Mouse (Mus musculus): ENCODE results near the gene Wrap73.

The Wrap73 gene

DNA sequence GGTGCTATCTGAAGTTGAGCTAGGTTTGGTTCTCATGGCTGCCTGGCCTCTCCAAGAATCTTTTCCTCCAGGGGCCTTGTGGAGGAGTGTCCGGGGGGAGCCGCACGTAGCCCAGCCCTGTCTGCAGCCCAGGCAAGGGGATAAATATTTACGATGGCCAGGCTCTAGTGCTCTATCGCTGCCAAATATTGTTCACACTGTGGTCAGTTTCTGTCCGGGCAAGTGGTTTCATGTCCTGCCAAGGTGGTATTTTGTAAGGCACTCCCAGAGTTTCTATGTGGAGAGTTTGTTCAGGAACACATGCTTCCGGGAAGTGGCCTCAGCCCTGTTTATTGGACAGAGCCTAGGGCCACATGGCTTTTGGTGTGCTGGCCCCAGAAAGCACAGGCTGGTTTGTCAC, 38.8 kb downstream of the Wrap73 start:
- DNase-seq (ENCODE audit: extremely low spot score, low read depth, low spot score) = no peak

DNA sequence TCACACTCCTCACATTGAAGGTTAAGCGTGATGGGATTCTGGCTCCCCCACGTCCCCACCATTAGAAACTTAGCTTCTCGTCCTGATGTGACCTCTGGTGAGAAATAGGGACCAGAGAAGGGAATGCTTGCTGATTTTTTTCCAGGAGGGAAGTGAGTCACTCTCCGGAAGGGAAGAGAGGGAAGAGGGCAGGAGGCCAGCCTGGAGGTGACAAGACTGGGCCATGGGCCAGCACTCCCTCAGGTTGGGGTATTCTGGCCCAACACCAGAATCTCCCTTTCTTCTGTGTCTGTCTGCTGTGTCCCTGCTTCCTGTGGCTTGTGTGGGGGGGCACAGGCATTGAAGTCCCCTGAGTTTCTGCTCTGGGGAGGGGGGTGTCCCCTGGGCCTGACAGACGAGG, 41.4 kb downstream of the Wrap73 start:
- DNase-seq (ENCODE audit: extremely low spot score, low read depth, low spot score) = no peak

DNA sequence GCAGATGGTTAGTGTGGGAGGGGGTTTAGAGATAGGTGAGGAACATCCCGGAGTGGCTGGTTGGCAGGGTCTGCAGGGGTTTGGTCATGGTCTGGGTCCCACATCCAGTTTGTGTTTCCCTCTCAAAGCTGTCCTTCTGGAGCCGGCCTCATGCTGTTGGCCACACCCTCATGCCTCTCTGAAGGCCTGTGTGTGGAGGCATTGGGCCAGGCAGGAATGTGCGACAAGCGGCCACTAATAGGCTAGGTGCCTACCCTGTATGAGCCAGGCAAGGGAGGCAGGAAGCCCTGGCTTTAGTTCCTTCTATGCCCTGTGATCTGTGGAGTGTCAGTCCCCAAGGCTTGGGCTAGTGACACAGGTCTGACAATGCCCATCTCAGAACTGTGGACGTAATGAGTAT, 42.8 kb downstream of the Wrap73 start:
- no peak for DNase-seq (ENCODE audit: extremely low spot score, low read depth, low spot score)

DNA sequence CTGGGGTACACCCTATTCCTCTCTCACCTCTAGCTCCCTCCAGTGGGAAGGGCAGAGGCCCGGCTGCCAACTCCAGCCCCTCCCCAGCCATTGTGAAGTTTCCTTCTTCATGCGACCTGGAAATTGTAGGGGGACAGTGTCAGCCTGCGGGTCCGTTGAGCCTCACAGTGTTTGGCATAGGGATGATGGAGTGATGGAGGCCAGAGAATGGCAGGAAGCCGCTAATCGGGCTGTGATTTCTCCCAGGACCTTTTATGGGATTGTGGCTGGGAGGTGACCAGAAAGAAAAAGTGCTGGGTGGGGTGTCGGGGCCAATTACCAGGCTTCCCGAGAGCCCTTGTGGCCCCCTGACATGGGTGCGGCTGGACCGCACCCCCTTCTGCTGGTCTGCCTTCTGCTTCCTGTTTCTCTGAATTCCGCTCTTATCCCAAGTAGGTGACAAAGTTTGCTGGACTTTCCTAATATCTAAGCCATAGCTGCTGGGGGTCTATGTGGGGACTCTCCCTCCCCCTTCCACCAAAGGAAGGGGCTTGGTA, 43.9 kb downstream of the Wrap73 start:
- DNase-seq (ENCODE audit: extremely low spot score, low read depth, low spot score) = no peak

DNA sequence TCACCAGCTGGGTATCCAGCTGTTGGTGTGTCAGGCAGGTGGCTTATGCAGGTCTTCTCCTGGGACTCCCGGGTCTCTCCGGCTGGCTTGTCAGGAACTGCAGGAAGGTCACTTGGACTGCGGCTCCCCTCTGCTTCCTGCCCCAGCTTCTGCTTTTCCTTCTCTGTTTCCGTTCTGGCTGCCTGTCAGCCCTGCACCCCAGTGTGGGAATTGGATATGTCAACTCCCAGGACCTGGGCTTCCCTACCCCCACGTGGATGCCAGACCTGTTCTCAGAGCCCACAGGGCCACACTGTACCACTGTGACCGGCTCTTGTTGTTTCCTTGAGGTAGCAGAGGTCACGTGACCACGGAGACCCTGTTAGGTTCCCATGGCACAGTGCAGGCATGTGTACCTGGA, 46.8 kb downstream of the Wrap73 start:
- no peak for DNase-seq (ENCODE audit: extremely low spot score, low read depth, low spot score)

DNA sequence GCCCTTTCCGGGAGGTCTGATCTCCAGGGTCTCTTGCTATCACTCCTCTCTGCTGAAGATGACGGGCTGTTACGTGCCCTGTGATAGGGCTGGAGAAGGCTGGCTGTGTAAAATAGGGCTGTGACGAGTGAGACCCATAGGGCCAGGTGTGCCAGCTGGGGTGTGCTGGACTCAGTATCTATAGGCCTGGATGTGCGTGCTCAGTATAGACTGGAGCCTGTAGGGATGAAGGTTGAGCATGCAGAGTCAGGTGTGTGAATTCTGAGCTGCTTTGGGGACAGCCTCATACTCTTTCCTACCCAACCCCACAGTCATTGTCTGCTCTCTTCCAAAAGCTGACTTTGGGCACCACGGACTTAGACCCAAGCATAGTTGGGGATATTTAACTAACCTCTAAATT, 55.8 kb downstream of the Wrap73 start:
- no peak for DNase-seq (ENCODE audit: extremely low spot score, low read depth, low spot score)

DNA sequence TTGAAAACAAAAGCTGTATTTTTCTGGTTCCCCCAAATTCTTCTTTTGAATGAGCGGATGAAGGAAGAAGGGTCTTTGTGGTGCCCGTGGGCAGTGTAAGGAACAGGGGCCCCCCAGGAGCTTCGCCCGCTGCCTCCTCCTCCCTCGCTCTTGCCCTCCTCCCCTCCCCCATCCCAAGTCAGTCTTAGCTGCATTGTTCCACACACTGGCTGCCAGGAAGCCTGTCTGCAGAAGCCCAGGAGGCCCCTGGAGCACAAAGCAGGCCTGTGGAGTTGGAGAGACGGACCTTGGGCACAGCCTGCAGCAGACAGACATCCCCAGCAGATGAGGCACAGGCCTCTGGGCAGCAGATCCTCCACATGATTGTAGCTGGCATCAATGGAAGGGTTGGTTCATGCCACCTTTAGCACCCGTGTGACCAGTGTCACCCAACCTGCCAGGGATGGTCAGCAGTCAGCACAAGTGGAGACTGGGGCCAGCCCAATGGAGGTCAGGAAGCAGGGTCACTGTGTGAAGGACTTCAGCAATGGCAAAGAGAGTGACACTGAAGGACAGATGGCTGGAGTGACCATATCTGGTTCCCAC, 56.3 kb downstream of the Wrap73 start:
- no peak for DNase-seq (ENCODE audit: extremely low spot score, low read depth, low spot score)

DNA sequence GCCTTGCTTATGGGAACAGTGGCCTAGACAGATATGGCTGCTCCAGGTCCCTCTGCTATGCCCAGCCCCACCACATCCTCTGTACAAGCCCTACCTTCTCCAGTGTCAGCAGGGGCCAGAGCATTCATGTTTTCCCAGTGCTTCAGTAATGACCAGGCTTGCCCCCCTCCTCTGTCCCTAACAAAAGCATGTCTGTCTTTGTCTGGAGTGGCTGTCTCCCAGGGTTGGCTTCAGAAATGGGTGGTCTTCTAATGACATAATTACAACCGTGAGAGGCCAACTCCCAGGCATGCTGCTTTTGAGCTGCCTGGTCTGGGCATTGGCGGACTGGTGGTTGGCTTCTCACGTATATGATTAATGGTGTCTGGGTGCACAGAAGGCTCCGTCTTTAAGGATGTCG, 59.3 kb downstream of the Wrap73 start:
- DNase-seq (ENCODE audit: extremely low spot score, low read depth, low spot score) = no peak

DNA sequence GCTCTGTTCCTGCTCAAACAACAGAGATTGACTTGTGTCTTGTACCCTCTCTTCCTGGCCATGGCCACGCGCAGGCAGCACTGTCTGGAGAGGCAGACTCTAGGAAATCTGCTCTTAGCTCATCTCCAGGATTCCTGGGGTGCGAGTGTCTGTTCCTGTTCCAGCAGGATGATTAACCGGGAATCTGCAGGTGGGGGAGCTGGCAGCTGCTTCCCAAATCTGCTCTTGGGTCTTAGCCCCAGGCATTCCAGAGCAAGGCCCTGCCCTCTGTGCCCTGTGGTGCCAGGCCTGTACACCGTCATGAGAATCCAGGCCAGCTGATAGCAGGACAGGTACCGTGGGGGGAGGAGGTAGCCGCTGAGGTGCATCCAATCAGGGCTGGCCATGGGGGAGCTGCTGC, 62.4 kb downstream of the Wrap73 start:
- no peak for DNase-seq (ENCODE audit: extremely low spot score, low read depth, low spot score)

DNA sequence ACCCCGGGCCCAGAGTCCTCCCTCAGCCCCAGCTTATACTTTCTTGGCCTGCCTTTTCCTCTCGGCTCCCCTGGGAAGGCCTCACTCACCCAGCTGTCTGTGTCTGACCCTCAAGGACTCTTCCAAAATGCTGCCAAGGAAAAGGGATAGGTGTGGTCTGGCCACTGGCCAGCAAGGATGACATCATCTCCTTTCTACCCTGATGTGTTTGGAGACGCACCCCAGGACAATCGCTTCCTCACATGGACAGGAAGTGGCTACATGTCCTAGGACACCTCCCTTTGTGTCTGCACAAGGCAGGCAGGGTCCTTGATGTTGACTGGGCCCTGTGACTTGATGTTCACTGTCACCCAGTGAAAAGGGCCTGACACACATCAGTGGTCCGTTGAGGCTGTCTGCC, 63.2 kb downstream of the Wrap73 start:
- no peak for DNase-seq (ENCODE audit: extremely low spot score, low read depth, low spot score)

DNA sequence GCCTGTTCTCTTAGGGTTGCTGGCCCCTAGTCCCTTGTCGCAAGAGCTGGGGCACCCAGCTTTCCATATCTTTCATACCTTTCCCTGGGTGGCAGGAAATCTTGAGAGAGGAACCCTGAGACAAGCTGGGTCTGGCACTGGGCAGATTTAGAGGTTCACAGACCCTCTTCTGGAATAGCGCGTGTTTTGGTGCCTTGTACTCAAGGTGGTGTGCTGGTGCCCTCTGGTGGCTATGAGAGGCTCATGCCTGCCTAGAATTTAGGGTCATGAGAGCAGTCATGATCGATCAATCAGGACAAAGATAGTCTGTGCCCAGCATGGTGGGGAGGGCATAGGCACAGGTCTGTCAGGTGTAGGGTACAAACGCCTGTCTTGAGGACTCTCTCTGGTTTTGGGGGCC, 65.1 kb downstream of the Wrap73 start:
- peak; percentile 62 for DNase-seq (ENCODE audit: extremely low spot score, low read depth, low spot score)

DNA sequence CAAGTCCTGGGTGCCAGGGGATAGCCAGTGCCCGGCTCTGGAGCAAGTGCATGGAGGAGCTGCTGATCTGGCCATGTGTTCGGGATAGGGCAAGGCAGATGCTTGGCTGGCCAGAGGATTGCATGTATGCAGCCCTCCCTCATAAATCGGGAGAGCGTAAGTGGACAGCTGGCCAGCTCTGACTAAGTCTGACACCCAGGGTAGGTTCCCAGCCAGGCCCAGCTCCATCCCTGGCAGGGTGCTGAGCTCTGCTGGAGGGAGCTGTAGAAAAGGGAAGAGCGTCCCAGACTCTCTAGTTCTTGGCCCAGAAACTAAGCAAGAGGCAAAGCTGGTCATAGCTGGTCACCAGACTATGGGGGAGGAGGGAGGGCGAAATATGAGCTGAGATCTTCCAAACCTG, 66.9 kb downstream of the Wrap73 start:
- DNase-seq (ENCODE audit: extremely low spot score, low read depth, low spot score) = no peak

DNA sequence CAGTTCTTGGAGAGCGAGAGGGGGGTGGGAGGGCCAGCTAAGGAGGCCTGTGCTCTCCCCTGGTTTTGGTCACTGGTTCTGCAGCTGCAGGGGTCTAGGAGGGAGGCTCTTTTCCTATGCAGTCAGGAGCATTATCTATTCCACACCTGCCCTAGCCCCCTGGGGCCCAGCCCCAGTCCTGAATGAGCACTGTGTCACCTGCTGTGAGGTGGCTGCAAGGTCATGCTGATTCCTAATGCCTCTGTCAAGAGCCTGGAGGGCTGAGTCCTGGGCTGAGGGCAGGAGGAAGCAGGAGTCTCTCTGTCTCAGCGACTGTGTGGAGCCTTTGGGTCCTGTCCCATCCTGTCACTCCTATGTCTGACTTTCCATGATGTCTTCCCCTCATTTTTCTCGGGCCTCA, 67.7 kb downstream of the Wrap73 start:
- DNase-seq (ENCODE audit: extremely low spot score, low read depth, low spot score) = no peak

DNA sequence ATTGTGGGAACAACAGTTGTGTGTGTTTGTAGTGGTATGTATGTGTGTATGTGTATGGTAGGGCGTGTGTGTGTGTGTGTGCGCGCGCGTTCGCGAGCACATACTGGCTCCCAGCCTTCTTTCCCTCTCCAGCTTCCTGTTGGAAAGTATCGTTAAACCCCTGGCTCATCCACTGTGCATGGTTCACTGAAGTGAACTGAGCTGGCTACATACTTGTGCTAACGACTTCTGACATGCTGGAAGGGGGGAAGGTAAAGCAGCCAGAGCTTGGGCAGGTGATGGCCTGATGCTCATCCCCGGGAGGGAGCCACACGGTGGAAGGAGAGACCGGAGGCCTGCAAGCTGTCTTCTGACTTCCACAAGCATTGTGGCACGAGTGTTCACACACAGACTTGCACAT, 69.3 kb downstream of the Wrap73 start:
- no peak for DNase-seq (ENCODE audit: extremely low spot score, low read depth, low spot score)

DNA sequence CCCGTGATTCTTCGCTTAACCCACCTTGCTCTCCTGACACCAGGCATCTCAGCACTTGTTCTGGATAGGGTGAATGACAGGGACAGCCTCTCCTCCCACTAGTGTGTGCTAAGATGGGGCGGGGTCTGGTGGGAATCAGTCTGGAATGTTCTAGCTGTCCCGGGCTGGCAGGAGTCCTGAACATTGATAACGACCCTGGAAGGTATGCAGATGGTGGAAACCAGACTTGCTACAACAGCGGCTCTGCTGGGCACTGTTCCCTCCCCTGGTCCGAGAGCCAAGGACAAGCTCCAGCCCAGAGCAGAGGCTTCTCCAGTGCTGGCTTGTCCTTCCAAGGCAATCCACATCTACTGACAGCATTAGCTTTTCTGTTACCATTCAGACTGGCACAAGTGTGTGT, 71.4 kb downstream of the Wrap73 start:
- DNase-seq (ENCODE audit: extremely low spot score, low read depth, low spot score) = no peak

DNA sequence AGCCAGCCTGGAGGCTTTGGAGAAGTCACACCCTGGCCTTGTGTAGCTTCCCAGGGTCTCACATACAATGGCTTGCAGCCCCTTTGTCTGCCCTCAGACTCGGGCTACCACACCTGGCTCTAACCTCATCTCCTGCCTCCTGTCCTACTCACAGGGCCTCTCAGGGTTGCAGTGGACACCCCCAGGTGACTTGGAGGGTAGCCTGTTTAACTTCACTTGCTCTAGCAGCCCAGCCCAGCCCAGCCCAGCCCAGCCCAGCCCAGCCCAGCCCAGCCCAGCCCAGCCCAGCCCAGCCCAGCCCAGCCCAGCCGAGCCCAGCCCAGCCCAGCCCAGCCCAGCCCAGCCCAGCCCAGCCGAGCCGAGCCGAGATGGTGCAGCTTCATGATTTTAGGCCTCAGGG, 71.9 kb downstream of the Wrap73 start:
- DNase-seq (ENCODE audit: extremely low spot score, low read depth, low spot score) = no peak
